Mouse (Mus musculus): ENCODE measurements around the gene Fcho2. TPM values are rescaled to one million over a fixed set of nuclear protein-coding genes. Genes with fewer than 3 reads are reported as not detected.
A peak's percentile ranks its signal among the peaks of the same experiment; 100 is the strongest.

Gene Fcho2
- polyA plus RNA-seq, 1 experiment from 2014 or later, result 23.0 TPM

GRCm38 (mm10) chr13:98813167-98813566, 2.1 kb downstream of the Fcho2 start:
- WGBS, result 76% methylated on average over 2 of the region's 2 CpGs
- no peak for ATAC-seq
- Histone ChIP-seq H3K4me2 (ENCODE audit: low read length) (peak overlapping the region; percentile 70; the same call in 1 of the 2 replicates), H3K4me1 (ENCODE audit: control insufficient read depth, insufficient read depth, low read length) (peaks cover 8% of the 10 kb centered on the region), H3K27ac (ENCODE audit: low read length) (no peak overlapping the region), H3K9ac (ENCODE audit: low read depth, low read length) (no peak overlapping the region), H3K36me3 (ENCODE audit: control insufficient read depth, insufficient read depth, low read length) (no peaks in the 10 kb centered on the region), H3K4me3 (ENCODE audit: low read depth, low read length) (peak overlapping the region; percentile 14; the same call in 1 of the 2 replicates), H3K9me3 (replicated peaks; ENCODE audit: control insufficient read depth, low read length, poor library complexity, severe bottlenecking) (no peaks in the 10 kb centered on the region), H3K27me3 (ENCODE audit: control insufficient read depth, insufficient read depth, low read depth, low read length) (no peaks in the 10 kb centered on the region)

GRCm38 (mm10) chr13:98812285-98812684, 3.0 kb downstream of the Fcho2 start:
- no peak overlapping the region for H3K27ac ChIP-seq (ENCODE audit: low read length)
- no peak overlapping the region for H3K9ac ChIP-seq (ENCODE audit: low read depth, low read length)
- H3K4me2 ChIP-seq (ENCODE audit: low read length), result no peak overlapping the region
- no peaks in the 10 kb centered on the region for H3K27me3 ChIP-seq (ENCODE audit: control insufficient read depth, insufficient read depth, low read depth, low read length)
- H3K4me3 ChIP-seq (ENCODE audit: low read depth, low read length), result no peak overlapping the region
- H3K9me3 ChIP-seq (replicated peaks; ENCODE audit: control insufficient read depth, low read length, poor library complexity, severe bottlenecking), result no peaks in the 10 kb centered on the region
- ATAC-seq, result no peak
- H3K4me1 ChIP-seq (ENCODE audit: control insufficient read depth, insufficient read depth, low read length), result peaks cover 8% of the 10 kb centered on the region
- H3K36me3 ChIP-seq (ENCODE audit: control insufficient read depth, insufficient read depth, low read length), result no peaks in the 10 kb centered on the region
- 77% methylated on average over 4 of the region's 4 CpGs for WGBS

GRCm38 (mm10) chr13:98810143-98810542, 5.1 kb downstream of the Fcho2 start:
- H3K4me1 ChIP-seq (ENCODE audit: control insufficient read depth, insufficient read depth, low read length), result peaks cover 6% of the 10 kb centered on the region
- no peak overlapping the region for H3K27ac ChIP-seq (ENCODE audit: low read length)
- 69% methylated on average over 6 of the region's 6 CpGs for WGBS
- no peak overlapping the region for H3K4me2 ChIP-seq (ENCODE audit: low read length)
- H3K27me3 ChIP-seq (ENCODE audit: control insufficient read depth, insufficient read depth, low read depth, low read length), result no peaks in the 10 kb centered on the region
- no peaks in the 10 kb centered on the region for H3K9me3 ChIP-seq (replicated peaks; ENCODE audit: control insufficient read depth, low read length, poor library complexity, severe bottlenecking)
- no peak overlapping the region for H3K4me3 ChIP-seq (ENCODE audit: low read depth, low read length)
- no peaks in the 10 kb centered on the region for H3K36me3 ChIP-seq (ENCODE audit: control insufficient read depth, insufficient read depth, low read length)
- ATAC-seq, result no peak
- H3K9ac ChIP-seq (ENCODE audit: low read depth, low read length), result no peak overlapping the region

GRCm38 (mm10) chr13:98809087-98809486, 6.2 kb downstream of the Fcho2 start:
- Histone ChIP-seq H3K36me3 (ENCODE audit: control insufficient read depth, insufficient read depth, low read length) (peaks cover 3% of the 10 kb centered on the region; the same call in 1 of the 2 replicates), H3K27me3 (ENCODE audit: control insufficient read depth, insufficient read depth, low read depth, low read length) (no peaks in the 10 kb centered on the region), H3K9me3 (replicated peaks; ENCODE audit: control insufficient read depth, low read length, poor library complexity, severe bottlenecking) (no peaks in the 10 kb centered on the region), H3K4me2 (ENCODE audit: low read length) (no peak overlapping the region), H3K4me3 (ENCODE audit: low read depth, low read length) (no peak overlapping the region), H3K9ac (ENCODE audit: low read depth, low read length) (no peak overlapping the region), H3K4me1 (ENCODE audit: control insufficient read depth, insufficient read depth, low read length) (peaks cover 6% of the 10 kb centered on the region), H3K27ac (ENCODE audit: low read length) (no peak overlapping the region)
- ATAC-seq, result no peak
- 98% methylated on average over 1 of the region's 1 CpGs for WGBS

- Histone ChIP-seq H3K27me3 (ENCODE audit: control insufficient read depth, insufficient read depth, low read depth, low read length) (no peaks in the 10 kb centered on the region), H3K9me3 (replicated peaks; ENCODE audit: control insufficient read depth, low read length, poor library complexity, severe bottlenecking) (peaks cover 2% of the 10 kb centered on the region; the same call in 1 of the 2 replicates), H3K9ac (ENCODE audit: low read depth, low read length) (no peak overlapping the region), H3K4me3 (ENCODE audit: low read depth, low read length) (no peak overlapping the region), H3K4me2 (ENCODE audit: low read length) (no peak overlapping the region), H3K27ac (ENCODE audit: low read length) (no peak overlapping the region), H3K36me3 (ENCODE audit: control insufficient read depth, insufficient read depth, low read length) (peaks cover 12% of the 10 kb centered on the region), H3K4me1 (ENCODE audit: control insufficient read depth, insufficient read depth, low read length) (no peaks in the 10 kb centered on the region)
- 90% methylated on average over 1 of the region's 1 CpGs for WGBS
- no peak for ATAC-seq
These were observed 10.8 kb downstream of the Fcho2 start for GRCm38 (mm10) chr13:98804480-98804879.

GRCm38 (mm10) chr13:98803699-98804098, 11.6 kb downstream of the Fcho2 start:
- WGBS, result 90% methylated on average over 4 of the region's 4 CpGs
- Histone ChIP-seq H3K4me2 (ENCODE audit: low read length) (no peak overlapping the region), H3K4me3 (ENCODE audit: low read depth, low read length) (no peak overlapping the region), H3K36me3 (ENCODE audit: control insufficient read depth, insufficient read depth, low read length) (peaks cover 12% of the 10 kb centered on the region), H3K9ac (ENCODE audit: low read depth, low read length) (no peak overlapping the region), H3K27ac (ENCODE audit: low read length) (no peak overlapping the region), H3K9me3 (replicated peaks; ENCODE audit: control insufficient read depth, low read length, poor library complexity, severe bottlenecking) (peaks cover 2% of the 10 kb centered on the region; the same call in 1 of the 2 replicates), H3K4me1 (ENCODE audit: control insufficient read depth, insufficient read depth, low read length) (no peaks in the 10 kb centered on the region), H3K27me3 (ENCODE audit: control insufficient read depth, insufficient read depth, low read depth, low read length) (no peaks in the 10 kb centered on the region)
- ATAC-seq, result no peak

GRCm38 (mm10) chr13:98802957-98803356, 12.3 kb downstream of the Fcho2 start:
- peaks cover 12% of the 10 kb centered on the region for H3K36me3 ChIP-seq (ENCODE audit: control insufficient read depth, insufficient read depth, low read length)
- 91% methylated on average over 3 of the region's 3 CpGs for WGBS
- ATAC-seq, result no peak

GRCm38 (mm10) chr13:98795511-98795910, 19.7 kb downstream of the Fcho2 start:
- Histone ChIP-seq H3K9ac (ENCODE audit: low read depth, low read length) (no peak overlapping the region), H3K4me1 (ENCODE audit: control insufficient read depth, insufficient read depth, low read length) (no peaks in the 10 kb centered on the region), H3K36me3 (ENCODE audit: control insufficient read depth, insufficient read depth, low read length) (peaks cover 20% of the 10 kb centered on the region), H3K9me3 (replicated peaks; ENCODE audit: control insufficient read depth, low read length, poor library complexity, severe bottlenecking) (peaks cover 2% of the 10 kb centered on the region; the same call in 1 of the 2 replicates), H3K4me3 (ENCODE audit: low read depth, low read length) (no peak overlapping the region), H3K27ac (ENCODE audit: low read length) (no peak overlapping the region), H3K27me3 (ENCODE audit: control insufficient read depth, insufficient read depth, low read depth, low read length) (no peaks in the 10 kb centered on the region), H3K4me2 (ENCODE audit: low read length) (no peak overlapping the region)
- no peak for ATAC-seq
- 90% methylated on average over 3 of the region's 3 CpGs for WGBS

More at GRCm38 (mm10) chr13:98802957-98803356, 12.3 kb downstream of the Fcho2 start:
- H3K4me2 ChIP-seq (ENCODE audit: low read length), result no peak overlapping the region
- H3K4me3 ChIP-seq (ENCODE audit: low read depth, low read length), result no peak overlapping the region
- no peaks in the 10 kb centered on the region for H3K27me3 ChIP-seq (ENCODE audit: control insufficient read depth, insufficient read depth, low read depth, low read length)
- H3K27ac ChIP-seq (ENCODE audit: low read length), result no peak overlapping the region
- H3K4me1 ChIP-seq (ENCODE audit: control insufficient read depth, insufficient read depth, low read length), result no peaks in the 10 kb centered on the region
- no peak overlapping the region for H3K9ac ChIP-seq (ENCODE audit: low read depth, low read length)
- peaks cover 2% of the 10 kb centered on the region; the same call in 1 of the 2 replicates for H3K9me3 ChIP-seq (replicated peaks; ENCODE audit: control insufficient read depth, low read length, poor library complexity, severe bottlenecking)

- 94% methylated on average over 1 of the region's 1 CpGs for WGBS
- no peak overlapping the region for H3K9ac ChIP-seq (ENCODE audit: low read depth, low read length)
- H3K27me3 ChIP-seq (ENCODE audit: control insufficient read depth, insufficient read depth, low read depth, low read length), result no peaks in the 10 kb centered on the region
- no peaks in the 10 kb centered on the region for H3K4me1 ChIP-seq (ENCODE audit: control insufficient read depth, insufficient read depth, low read length)
- H3K9me3 ChIP-seq (replicated peaks; ENCODE audit: control insufficient read depth, low read length, poor library complexity, severe bottlenecking), result no peaks in the 10 kb centered on the region
- ATAC-seq, result no peak
- H3K36me3 ChIP-seq (ENCODE audit: control insufficient read depth, insufficient read depth, low read length), result 0 out of 2 replicates have a peak, but pooled peaks cover 16% of the 10 kb centered on the region
- H3K4me3 ChIP-seq (ENCODE audit: low read depth, low read length), result no peak overlapping the region
- no peak overlapping the region for H3K27ac ChIP-seq (ENCODE audit: low read length)
- no peak overlapping the region for H3K4me2 ChIP-seq (ENCODE audit: low read length)
These were observed 22.4 kb downstream of the Fcho2 start for GRCm38 (mm10) chr13:98792864-98793263.

Measured in midbrain, embryonic 16.5 days (tissue).